Mouse (Mus musculus) liver, adult 2 months (tissue): Measurements from ENCODE around the gene Ucn3. TPM values are rescaled to one million over a fixed set of nuclear protein-coding genes. Genes with fewer than 3 reads are reported as not detected.

ENCODE experiments used
- DNase-seq: peaks from one replicate; pipeline ENCODE4 v3.0.0-alpha.2; 2011; ENCODE audit warnings: low read depth, low spot score; ENCODE audit errors: extremely low read depth
- H3K27ac ChIP-seq: fragments of 200-500 bp; replicated peaks from 2 replicates; pipeline ENCODE4 v1.5.1; 2012; ENCODE audit warnings: low read depth, mild to moderate bottlenecking, control low read depth, inconsistent platforms, low read length; ENCODE audit not compliant: insufficient read depth
- H3K27me3 ChIP-seq: fragments of 200-500 bp; 2 replicates; pipeline ENCODE4 v1.6.1; 2012; ENCODE audit warnings: mild to moderate bottlenecking, moderate library complexity, low read length, inconsistent platforms; ENCODE audit not compliant: control insufficient read depth, insufficient read depth
- H3K36me3 ChIP-seq: fragments of 200-500 bp; 2 replicates; pipeline ENCODE4 v1.6.1; 2012; ENCODE audit warnings: low read length, inconsistent platforms; ENCODE audit not compliant: control insufficient read depth, insufficient read depth
- H3K4me1 ChIP-seq: fragments of 200-500 bp; 2 replicates; pipeline ENCODE4 v1.6.1; 2011; ENCODE audit warnings: low read length; ENCODE audit not compliant: control insufficient read depth, insufficient read depth
- H3K4me3 ChIP-seq: fragments of 200-500 bp; 2 replicates; pipeline ENCODE4 v1.5.1; 2011; ENCODE audit warnings: low read depth, mild to moderate bottlenecking, control low read depth, low read length, moderate library complexity; ENCODE audit not compliant: insufficient read depth
- H3K79me2 ChIP-seq: fragments of 200-500 bp; 2 replicates; pipeline ENCODE4 v1.6.1; 2012; ENCODE audit warnings: inconsistent platforms, mild to moderate bottlenecking, low read length, moderate library complexity; ENCODE audit not compliant: control insufficient read depth, insufficient read depth
- H3K9ac ChIP-seq: fragments of 200-500 bp; 2 replicates; pipeline ENCODE4 v1.6.1; 2012; ENCODE audit warnings: low read depth, mild to moderate bottlenecking, control low read depth, inconsistent platforms, low read length
- CTCF ChIP-seq: fragments of 200-500 bp; IDR thresholded peaks from 2 replicates; pipeline ENCODE4 v1.5.1; 2011; ENCODE audit warnings: low read depth, low read length, control low read depth
- POLR2A ChIP-seq: fragments of 200-500 bp; IDR thresholded peaks from 2 replicates; pipeline ENCODE4 v1.6.1; 2011; ENCODE audit warnings: low read length, control low read depth; ENCODE audit not compliant: insufficient read depth; ENCODE audit errors: extremely low read depth
- WGBS: fragments of 180-500 bp; shearing (Covaris S2); methylation state at CpG from one replicate; pipeline ENCODE4 v1.1.7; 2018; 5-methylcytosine and 5-hydroxymethylcytosine counted together
- polyA plus RNA-seq: library from polyadenylated mRNA; depleted of rRNA; stranded (reverse); fragments of >200 nt; gene quantifications from 2 replicates; pipeline ENCODE4 v1.2.3, GENCODE M21; 2012; rRNA removed
- total RNA-seq: library from RNA; depleted of rRNA; stranded (reverse); fragments of >200 nt; gene quantifications from 2 replicates; pipeline ENCODE4 v1.2.3, GENCODE M21; 2014; rRNA removed

Ucn3 gene
- total and polyA plus RNA-seq, 2 experiments: not detected

GRCm38 (mm10) chr13:3891479-3892087, 53.6 kb downstream of the Ucn3 start:
- Histone ChIP-seq H3K27ac (peak overlapping the region; percentile 91), H3K4me1 (peaks cover 14% of the 10 kb centered on the region)
- peak; percentile 98 for DNase-seq

More at GRCm38 (mm10) chr13:3891479-3892087, 53.6 kb downstream of the Ucn3 start:
- 25% methylated on average over 8 of the region's 8 CpGs for WGBS
- Histone ChIP-seq H3K27me3 (no peaks in the 10 kb centered on the region), H3K4me3 (peak overlapping the region; percentile 78), H3K36me3 (peaks cover 25% of the 10 kb centered on the region), H3K9ac (peak overlapping the region; percentile 47), H3K79me2 (peaks cover 7% of the 10 kb centered on the region)
- TF ChIP-seq CTCF (no peak), POLR2A (no peak)

Other genes starting within 250 kb of the Ucn3 start
- gene Calml3, start 141.0 kb downstream of the Ucn3 start, total RNA-seq: not detected in 2 replicates
- gene Calml3, start 141.0 kb downstream of the Ucn3 start, polyA plus RNA-seq: not detected in 2 replicates
- gene Calm4, start 107.6 kb downstream of the Ucn3 start, total RNA-seq: not detected in 2 replicates
- gene Calm4, start 107.6 kb downstream of the Ucn3 start, polyA plus RNA-seq: not detected in 2 replicates
- not detected in 2 replicates for gene Calm5, start 91.2 kb downstream of the Ucn3 start, total RNA-seq
- gene Calm5, start 91.2 kb downstream of the Ucn3 start, polyA plus RNA-seq: not detected in 2 replicates
- 20.5 and 26.3 TPM in 2 replicates for gene Net1, start 27.1 kb downstream of the Ucn3 start, total RNA-seq
- gene Net1, start 27.1 kb downstream of the Ucn3 start, polyA plus RNA-seq: 17.1 and 18.4 TPM in 2 replicates
- gene Tubal3, start 27.1 kb downstream of the Ucn3 start, total RNA-seq: not detected in 2 replicates
- not detected in 2 replicates for gene Tubal3, start 27.1 kb downstream of the Ucn3 start, polyA plus RNA-seq
- 559 and 727 TPM in 2 replicates for gene Akr1c14, start 103.7 kb upstream of the Ucn3 start, total RNA-seq
- 72.5 and 77.5 TPM in 2 replicates for gene Akr1c14, start 103.7 kb upstream of the Ucn3 start, polyA plus RNA-seq
- gene Akr1c18, start 205.3 kb upstream of the Ucn3 start, total RNA-seq: 0.55 and 3.0 TPM in 2 replicates
- not detected in 2 replicates for gene Akr1c18, start 205.3 kb upstream of the Ucn3 start, polyA plus RNA-seq
- gene Akr1c13, start 245.8 kb upstream of the Ucn3 start, total RNA-seq: 182 and 231 TPM in 2 replicates
- 30.1 and 34.6 TPM in 2 replicates for gene Akr1c13, start 245.8 kb upstream of the Ucn3 start, polyA plus RNA-seq